Mouse (Mus musculus) spleen, adult 2 months (tissue): Measurements from ENCODE around the gene Gm44502.

Experiments
- CTCF ChIP-seq: fragments of 200-500 bp; IDR thresholded peaks from 2 replicates; pipeline ENCODE4 v1.5.1; 2011; ENCODE audit warnings: mild to moderate bottlenecking, inconsistent platforms; ENCODE audit not compliant: insufficient read depth, insufficient read length, insufficient replicate concordance; ENCODE audit errors: extremely low read depth
- POLR2A ChIP-seq: fragments of 200-500 bp; IDR thresholded peaks from 2 replicates; pipeline ENCODE4 v1.6.1; 2011; ENCODE audit warnings: low read depth, low read length, inconsistent platforms

DNA sequence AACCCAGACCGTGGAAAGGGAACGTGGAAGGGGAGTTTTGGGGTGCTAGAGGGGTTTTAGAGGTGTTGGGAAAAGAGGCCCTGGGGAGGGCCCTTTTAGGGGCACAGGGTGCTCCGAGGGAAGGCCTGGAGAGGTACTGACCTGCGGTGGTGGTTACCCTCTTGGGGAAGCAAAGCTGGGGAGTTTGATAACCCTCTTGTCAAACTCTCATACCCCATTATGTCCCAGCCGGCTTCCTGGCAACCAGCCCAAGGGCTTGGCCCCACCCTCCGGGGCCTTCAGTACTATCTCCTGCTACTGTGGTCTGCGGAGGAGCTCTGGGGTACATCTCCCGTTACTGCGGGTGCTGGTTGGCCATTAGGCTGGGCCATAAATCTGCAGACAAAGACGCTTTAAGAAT, 50.1 kb downstream of the Gm44502 start:
- TF ChIP-seq CTCF = no peak
- TF ChIP-seq POLR2A = no peak
